Mouse (Mus musculus) lung, embryonic 15.5 days (tissue): ENCODE measurements around the gene Amigo3. TPM values are rescaled to one million over a fixed set of nuclear protein-coding genes. Genes with fewer than 3 reads are reported as not detected.

Experiments
- ATAC-seq: fragments of 200-750 bp; cut with Nextera tagmentation; 2 replicates; pipeline ENCODE4 v1.8.0; 2017; ENCODE audit warnings: moderate number of reproducible peaks, borderline replicate concordance; ENCODE audit not compliant: low FRiP score, low TSS enrichment; ENCODE audit errors: extremely low read depth
- H3K27ac ChIP-seq: fragments of 300-500 bp; sonication (generic); 2 replicates; pipeline ENCODE4 v1.5.1; 2015; ENCODE audit warnings: moderate library complexity, mild to moderate bottlenecking, inconsistent platforms
- H3K27me3 ChIP-seq: fragments of 300-500 bp; sonication (generic); 2 replicates; pipeline ENCODE4 v1.6.1; 2015; ENCODE audit warnings: inconsistent platforms
- H3K36me3 ChIP-seq: fragments of 300-500 bp; sonication (generic); 2 replicates; pipeline ENCODE4 v1.6.1; 2015; ENCODE audit warnings: inconsistent platforms
- H3K4me1 ChIP-seq: fragments of 300-500 bp; sonication (generic); 2 replicates; pipeline ENCODE4 v1.6.1; 2015; ENCODE audit warnings: inconsistent platforms
- H3K4me2 ChIP-seq: fragments of 300-500 bp; sonication (generic); 2 replicates; pipeline ENCODE4 v1.6.1; 2015; ENCODE audit warnings: inconsistent platforms, mild to moderate bottlenecking, moderate library complexity
- H3K4me3 ChIP-seq: fragments of 300-500 bp; sonication (generic); 2 replicates; pipeline ENCODE4 v1.5.1; 2015; ENCODE audit warnings: mild to moderate bottlenecking, inconsistent platforms
- H3K9ac ChIP-seq: fragments of 300-500 bp; sonication (generic); 2 replicates; pipeline ENCODE4 v1.6.1; 2015; ENCODE audit warnings: inconsistent platforms
- H3K9me3 ChIP-seq: fragments of 300-500 bp; sonication (generic); 2 replicates; pipeline ENCODE4 v1.6.1; 2016; ENCODE audit warnings: inconsistent platforms
- WGBS: fragments of 180-500 bp; shearing (Covaris S2); methylation state at CpG from one replicate; pipeline ENCODE4 v1.1.7; 2015; 5-methylcytosine and 5-hydroxymethylcytosine counted together
- polyA plus RNA-seq: library from polyadenylated mRNA; unstranded; fragments of >200 nt; fragmentation: Nextera tagmentation; extraction: Ambion mirVana; gene quantifications from 2 replicates; pipeline ENCODE4 v1.2.1, GENCODE M21; 2015

Gene Amigo3
- polyA plus RNA-seq, 1 experiment from 2014 or later, result 2.9 TPM

DNA sequence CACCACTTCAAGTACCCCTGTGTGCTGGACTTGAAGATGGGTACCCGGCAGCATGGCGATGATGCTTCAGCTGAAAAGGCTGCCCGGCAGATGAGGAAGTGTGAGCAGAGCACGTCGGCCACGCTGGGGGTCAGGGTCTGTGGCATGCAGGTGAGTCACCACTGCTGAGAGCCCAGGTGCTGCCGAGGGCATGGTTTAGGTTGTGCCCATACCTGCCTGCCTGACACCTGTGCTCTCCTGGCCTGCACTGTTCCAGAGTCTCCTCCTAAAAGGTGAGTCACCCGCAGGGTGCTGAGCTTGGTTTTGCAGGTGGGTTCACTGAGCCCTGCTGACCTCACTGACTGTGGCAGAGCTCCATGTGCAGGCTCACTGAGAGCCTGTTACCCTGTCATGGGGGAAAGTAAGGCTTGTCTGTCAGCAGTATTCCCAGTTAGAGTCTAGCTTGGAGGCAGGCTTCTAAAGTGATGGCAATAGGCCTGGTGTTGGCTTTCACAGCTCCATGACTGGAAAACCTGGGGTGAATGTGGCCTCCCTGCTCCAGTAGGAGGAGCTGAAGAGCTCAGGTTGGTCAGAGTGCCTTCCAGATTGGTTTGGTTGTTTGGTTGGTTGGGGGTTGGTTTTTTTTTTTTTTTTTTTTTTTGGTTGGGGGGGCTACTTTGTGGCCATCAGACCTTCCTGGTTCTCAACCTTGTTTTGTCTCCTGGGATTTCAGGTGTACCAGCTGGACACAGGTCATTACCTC lies 8.0 kb upstream of the Amigo3 start:
- 97% methylated on average over 8 of the region's 8 CpGs for WGBS
- H3K9me3 ChIP-seq, result no peaks in the 10 kb centered on the region
- no peak overlapping the region for H3K9ac ChIP-seq
- H3K4me1 ChIP-seq, result peaks cover 17% of the 10 kb centered on the region
- H3K27ac ChIP-seq, result no peak overlapping the region
- H3K4me3 ChIP-seq, result no peak overlapping the region
- no peak overlapping the region for H3K4me2 ChIP-seq
- ATAC-seq, result no peak
- no peaks in the 10 kb centered on the region for H3K27me3 ChIP-seq
- peaks cover 52% of the 10 kb centered on the region for H3K36me3 ChIP-seq

DNA sequence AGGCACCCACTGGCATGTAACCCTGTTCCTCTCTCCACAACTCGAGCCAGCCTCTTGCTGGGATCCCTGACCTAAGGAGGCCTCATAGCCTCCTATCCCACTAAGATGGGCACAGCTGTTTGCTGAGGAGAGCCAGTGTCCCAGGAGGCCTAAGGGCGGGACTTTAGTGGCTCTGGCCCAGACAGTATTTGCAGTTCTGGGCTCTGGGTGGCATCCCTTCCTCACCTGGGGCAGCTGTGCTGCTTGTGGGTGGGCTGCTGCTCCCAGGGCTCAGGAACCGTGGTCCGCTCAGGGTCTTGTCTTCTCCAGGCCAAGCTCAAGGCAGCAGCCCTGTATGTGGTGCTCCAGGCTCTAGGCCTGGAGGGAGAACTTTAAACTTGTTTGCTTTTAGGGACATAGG lies 6.4 kb upstream of the Amigo3 start:
- no peak overlapping the region for H3K27ac ChIP-seq
- H3K9me3 ChIP-seq, result no peaks in the 10 kb centered on the region
- no peaks in the 10 kb centered on the region for H3K27me3 ChIP-seq
- peaks cover 54% of the 10 kb centered on the region for H3K36me3 ChIP-seq
- no peak overlapping the region for H3K4me3 ChIP-seq
- no peak for ATAC-seq
- no peak overlapping the region for H3K4me2 ChIP-seq
- no peak overlapping the region for H3K9ac ChIP-seq
- WGBS, result 91% methylated on average over 4 of the region's 4 CpGs
- peaks cover 23% of the 10 kb centered on the region for H3K4me1 ChIP-seq

DNA sequence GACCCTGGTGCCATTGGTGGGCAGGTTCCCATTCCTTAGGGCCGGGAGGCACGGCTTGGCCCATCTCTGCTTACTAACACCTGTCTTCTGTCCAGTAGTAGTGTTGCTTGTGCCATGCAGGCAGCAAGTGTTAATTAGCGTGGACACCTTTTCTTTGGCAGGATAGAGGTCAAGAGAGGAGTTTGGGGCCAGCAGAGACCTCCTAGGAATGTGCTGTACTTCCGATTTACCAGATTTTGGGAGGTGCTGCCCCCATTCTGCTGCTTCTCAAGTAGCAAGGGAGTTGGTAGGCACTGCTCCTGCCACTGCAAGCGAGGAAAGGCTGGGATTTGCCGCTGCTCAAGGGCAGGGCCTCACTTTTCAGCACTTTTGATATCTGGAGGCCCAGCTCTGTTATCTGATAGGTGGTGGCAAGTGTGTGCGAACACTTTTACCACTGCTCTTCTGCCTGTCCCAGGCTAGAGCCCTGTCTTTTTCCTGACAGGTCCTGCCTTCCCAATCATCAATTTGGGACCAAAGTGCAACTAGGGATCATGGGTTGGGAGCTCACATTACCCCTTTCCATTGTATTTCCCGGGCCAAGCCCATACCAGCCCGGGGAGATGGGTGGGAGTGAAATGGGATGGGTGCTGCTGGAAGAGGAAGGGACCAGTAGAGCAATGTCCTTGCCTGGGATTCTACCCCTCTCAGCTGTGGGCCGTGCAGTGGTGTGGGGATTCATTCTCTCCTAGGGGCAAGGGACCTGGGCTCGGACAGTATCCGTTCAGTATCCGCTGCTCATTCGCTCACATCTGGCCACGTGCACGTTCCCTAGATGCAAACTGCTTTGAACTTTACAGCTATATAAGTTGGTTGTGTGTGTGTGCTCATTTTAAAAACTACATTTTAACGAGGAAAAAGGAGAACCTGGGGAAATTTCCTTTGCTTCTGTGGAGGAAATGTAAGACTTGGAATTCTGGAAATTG lies 5.1 kb upstream of the Amigo3 start:
- H3K4me1 ChIP-seq, result peaks cover 28% of the 10 kb centered on the region
- peak overlapping the region; percentile 62 for H3K27ac ChIP-seq
- peak overlapping the region; percentile 45 for H3K9ac ChIP-seq
- WGBS, result 42% methylated on average over 17 of the region's 17 CpGs
- peak overlapping the region; percentile 70 for H3K4me3 ChIP-seq
- H3K4me2 ChIP-seq, result peak overlapping the region; percentile 88
- no peaks in the 10 kb centered on the region for H3K27me3 ChIP-seq
- ATAC-seq, result no peak
- H3K36me3 ChIP-seq, result peaks cover 43% of the 10 kb centered on the region
- H3K9me3 ChIP-seq, result no peaks in the 10 kb centered on the region

DNA sequence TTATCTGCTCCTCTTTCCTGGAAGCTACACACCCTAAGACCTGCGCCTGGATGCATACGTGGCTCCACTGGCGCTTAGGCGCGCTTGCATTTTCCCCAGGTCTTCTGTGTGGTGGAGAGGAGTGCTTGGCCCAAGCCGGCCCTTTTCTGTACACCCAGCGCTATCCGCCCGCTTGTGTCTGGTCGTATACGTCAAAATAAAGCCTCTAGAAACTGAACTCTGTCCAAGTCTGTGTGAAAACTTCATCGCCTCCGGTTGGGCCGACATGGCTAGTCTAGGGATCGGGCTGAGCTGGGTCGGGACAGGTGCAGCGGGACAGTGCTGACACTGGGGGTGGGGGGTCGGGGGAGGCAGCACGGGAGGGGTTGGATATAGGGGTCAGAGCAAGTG lies 4.4 kb upstream of the Amigo3 start:
- peak overlapping the region; percentile 70 for H3K4me3 ChIP-seq
- peak overlapping the region; percentile 62 for H3K27ac ChIP-seq
- H3K36me3 ChIP-seq, result peaks cover 38% of the 10 kb centered on the region
- peak; percentile 50 for ATAC-seq
- H3K4me2 ChIP-seq, result peak overlapping the region; percentile 88
- H3K9ac ChIP-seq, result peak overlapping the region; percentile 45
- 2% methylated on average over 19 of the region's 19 CpGs for WGBS
- H3K9me3 ChIP-seq, result no peaks in the 10 kb centered on the region
- H3K4me1 ChIP-seq, result peaks cover 34% of the 10 kb centered on the region
- no peaks in the 10 kb centered on the region for H3K27me3 ChIP-seq

DNA sequence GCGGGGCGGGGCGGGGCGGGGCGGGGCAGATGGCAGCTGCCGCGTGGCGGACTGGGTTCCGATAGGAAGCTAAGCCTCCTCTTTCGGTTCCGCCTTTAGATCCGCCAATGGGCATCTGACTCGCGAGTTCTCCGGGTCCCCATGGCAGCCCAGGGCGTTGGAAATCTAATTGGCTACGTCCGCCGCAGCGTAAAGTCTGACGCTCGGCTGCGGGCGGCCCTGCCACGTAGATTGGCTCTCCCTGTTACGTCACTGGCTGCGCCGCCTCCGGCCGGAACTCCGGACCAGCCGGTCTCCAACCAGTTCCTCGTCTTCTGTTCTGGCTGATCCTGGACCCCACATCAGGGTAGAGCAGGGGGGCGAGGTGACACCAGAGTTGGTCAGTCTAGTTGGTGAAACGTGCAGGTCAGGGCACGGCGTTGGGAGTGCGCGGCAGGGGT lies 3.9 kb upstream of the Amigo3 start, which contains the start of gene Gmppb:
Gene Gmppb (plus strand): TSS at position 227 of the 440 bp plus-strand sequence.
- peak; percentile 94 for ATAC-seq
- Histone ChIP-seq H3K4me2 (peak within 1 kb of the TSS; percentile 88), H3K27me3 (no peaks in the 10 kb centered on the region), H3K9me3 (no peaks in the 10 kb centered on the region), H3K36me3 (peaks cover 40% of the 10 kb centered on the region), H3K9ac (peak within 1 kb of the TSS; percentile 79), H3K27ac (peak within 1 kb of the TSS; percentile 62), H3K4me1 (peaks cover 36% of the 10 kb centered on the region), H3K4me3 (peak within 1 kb of the TSS; percentile 70)
- WGBS, result 1% methylated on average over 36 of the region's 39 CpGs

DNA sequence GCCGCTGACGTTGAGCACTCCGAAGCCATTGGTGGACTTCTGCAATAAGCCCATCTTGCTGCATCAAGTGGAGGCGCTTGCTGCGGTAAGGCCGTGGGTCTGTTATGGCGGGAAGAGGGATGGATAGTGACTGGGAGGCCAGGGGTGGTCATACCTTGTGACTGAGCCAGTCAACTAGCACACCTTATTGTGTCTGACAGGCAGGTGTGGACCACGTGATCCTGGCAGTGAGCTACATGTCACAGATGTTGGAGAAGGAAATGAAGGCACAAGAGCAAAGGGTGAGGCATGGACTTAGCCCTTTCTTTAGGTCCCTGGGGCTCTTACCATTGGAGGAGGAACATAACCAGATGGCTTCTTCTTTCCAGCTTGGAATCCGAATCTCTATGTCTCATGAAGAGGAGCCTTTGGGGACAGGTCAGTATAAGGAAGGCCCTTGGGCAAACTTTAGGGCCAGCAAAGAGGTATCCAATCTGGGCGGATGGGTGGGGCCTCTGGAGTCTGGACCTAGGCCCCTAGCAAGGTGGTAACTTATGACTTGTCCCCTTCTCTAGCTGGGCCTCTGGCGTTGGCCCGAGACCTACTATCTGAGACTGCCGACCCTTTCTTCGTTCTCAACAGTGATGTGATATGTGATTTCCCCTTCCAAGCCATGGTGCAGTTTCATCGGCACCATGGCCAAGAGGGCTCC lies 3.3 kb upstream of the Amigo3 start:
- ATAC-seq, result no peak; the same call in 1 of the 2 replicates
- H3K9me3 ChIP-seq, result no peaks in the 10 kb centered on the region
- peaks cover 40% of the 10 kb centered on the region for H3K36me3 ChIP-seq
- H3K4me3 ChIP-seq, result peak overlapping the region; percentile 70
- H3K9ac ChIP-seq, result peak overlapping the region; percentile 79
- H3K4me2 ChIP-seq, result peak overlapping the region; percentile 88
- no peaks in the 10 kb centered on the region for H3K27me3 ChIP-seq
- peak overlapping the region; percentile 44; the same call in 1 of the 2 replicates for H3K27ac ChIP-seq
- peaks cover 36% of the 10 kb centered on the region for H3K4me1 ChIP-seq
- 41% methylated on average over 15 of the region's 15 CpGs for WGBS

DNA sequence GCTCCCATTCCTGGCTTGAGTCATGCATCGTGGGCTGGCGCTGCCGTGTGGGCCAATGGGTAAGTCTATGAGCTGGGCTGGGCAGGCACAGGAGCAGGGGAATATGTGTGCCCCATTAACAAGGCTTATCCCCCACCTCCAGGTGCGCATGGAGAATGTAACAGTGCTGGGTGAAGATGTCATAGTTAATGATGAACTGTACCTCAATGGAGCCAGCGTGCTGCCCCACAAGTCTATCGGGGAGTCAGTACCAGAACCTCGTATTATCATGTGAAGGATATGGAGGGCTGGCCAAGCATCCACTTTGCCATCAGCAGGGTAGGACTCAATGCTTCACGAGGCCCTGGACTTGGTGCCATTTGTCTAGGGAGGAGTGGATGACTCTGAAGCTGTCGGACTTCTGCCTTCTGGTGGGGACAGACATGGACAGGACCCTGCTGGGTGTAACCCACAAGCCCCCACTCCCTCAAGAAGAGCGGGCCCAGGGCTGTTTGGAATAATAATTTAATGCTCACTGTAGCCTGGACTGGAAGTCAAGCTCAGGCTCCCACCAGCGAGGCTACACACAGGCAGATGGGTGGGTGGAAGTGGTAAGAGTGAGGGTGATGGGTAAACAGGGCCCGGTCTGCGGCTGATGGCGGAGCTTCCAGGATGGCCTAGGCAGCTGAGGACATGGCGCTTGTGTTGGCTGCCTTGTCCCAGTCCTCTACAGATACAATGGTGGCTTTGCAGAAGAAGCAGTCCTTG lies 1.6 kb upstream of the Amigo3 start:
- ATAC-seq, result no peak
- H3K36me3 ChIP-seq, result peaks cover 31% of the 10 kb centered on the region

DNA sequence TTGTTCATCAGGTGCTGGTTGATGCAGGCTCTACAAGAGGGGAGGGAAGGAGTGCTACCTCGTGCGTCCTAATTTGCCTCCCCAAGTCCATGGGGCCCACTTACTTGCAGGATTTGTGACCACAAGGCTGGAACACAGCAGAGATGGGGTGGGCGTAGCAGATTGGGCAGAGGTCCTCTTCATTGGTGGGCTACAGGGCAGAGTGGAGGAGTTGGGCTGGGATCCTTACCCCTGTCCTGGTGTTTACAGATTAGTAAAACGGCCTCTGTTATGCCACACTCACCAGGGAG lies 1.1 kb upstream of the Amigo3 start:
- WGBS, result 79% methylated on average over 4 of the region's 4 CpGs
- Histone ChIP-seq H3K4me1 (peaks cover 36% of the 10 kb centered on the region), H3K27me3 (no peaks in the 10 kb centered on the region), H3K9me3 (no peaks in the 10 kb centered on the region), H3K9ac (no peak overlapping the region), H3K36me3 (peaks cover 27% of the 10 kb centered on the region), H3K27ac (no peak overlapping the region), H3K4me3 (no peak overlapping the region), H3K4me2 (no peak overlapping the region)
- no peak for ATAC-seq

More for the DNA sequence above, 1.6 kb upstream of the Amigo3 start:
- no peak overlapping the region for H3K9ac ChIP-seq
- H3K4me3 ChIP-seq, result no peak overlapping the region
- WGBS, result 93% methylated on average over 15 of the region's 15 CpGs
- no peaks in the 10 kb centered on the region for H3K27me3 ChIP-seq
- H3K9me3 ChIP-seq, result no peaks in the 10 kb centered on the region
- peaks cover 36% of the 10 kb centered on the region for H3K4me1 ChIP-seq
- no peak overlapping the region for H3K27ac ChIP-seq
- H3K4me2 ChIP-seq, result no peak overlapping the region

DNA sequence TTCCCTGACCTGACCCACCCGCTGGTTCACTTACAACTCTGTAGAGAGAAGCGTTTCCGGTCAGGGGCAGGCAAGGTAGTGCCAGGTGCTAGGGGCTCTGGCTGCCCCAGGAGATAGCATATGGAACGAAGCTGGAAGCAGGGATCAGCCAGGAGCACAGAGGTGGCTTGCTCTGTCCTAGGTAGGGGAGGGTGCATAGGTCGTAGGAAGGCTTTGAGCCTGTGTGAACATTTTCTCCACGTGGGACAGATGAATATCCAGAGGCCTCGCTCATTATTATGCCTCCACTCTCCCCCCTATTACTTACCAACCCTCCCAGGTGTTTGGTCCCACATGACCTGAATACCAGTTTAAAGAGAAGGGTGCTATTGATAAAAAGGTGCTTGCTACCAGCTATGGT lies 548 bp upstream of the Amigo3 start:
- ATAC-seq, result no peak
- Histone ChIP-seq H3K27ac (no peak overlapping the region), H3K9ac (no peak overlapping the region), H3K4me2 (no peak overlapping the region), H3K27me3 (no peaks in the 10 kb centered on the region), H3K9me3 (no peaks in the 10 kb centered on the region), H3K36me3 (peaks cover 30% of the 10 kb centered on the region), H3K4me1 (peaks cover 36% of the 10 kb centered on the region), H3K4me3 (no peak overlapping the region)
- WGBS, result 65% methylated on average over 7 of the region's 7 CpGs

DNA sequence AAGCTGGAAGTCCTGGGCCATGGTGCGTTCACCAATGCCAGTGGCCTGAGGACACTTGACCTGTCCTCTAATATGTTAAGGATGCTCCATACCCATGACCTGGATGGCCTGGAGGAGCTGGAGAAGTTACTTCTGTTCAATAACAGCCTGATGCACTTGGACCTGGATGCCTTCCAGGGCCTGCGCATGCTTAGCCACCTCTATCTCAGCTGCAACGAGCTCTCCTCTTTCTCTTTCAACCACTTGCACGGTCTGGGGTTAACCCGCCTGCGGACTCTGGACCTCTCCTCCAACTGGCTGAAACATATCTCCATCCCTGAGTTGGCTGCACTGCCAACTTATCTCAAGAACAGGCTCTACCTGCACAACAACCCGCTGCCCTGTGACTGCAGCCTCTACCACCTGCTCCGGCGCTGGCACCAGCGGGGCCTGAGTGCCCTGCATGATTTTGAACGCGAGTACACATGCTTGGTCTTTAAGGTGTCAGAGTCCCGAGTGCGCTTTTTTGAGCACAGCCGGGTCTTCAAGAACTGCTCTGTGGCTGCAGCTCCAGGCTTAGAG lies 786 bp downstream of the Amigo3 start:
- no peak overlapping the region for H3K4me3 ChIP-seq
- peaks cover 24% of the 10 kb centered on the region for H3K4me1 ChIP-seq
- H3K9me3 ChIP-seq, result no peaks in the 10 kb centered on the region
- no peak for ATAC-seq
- H3K27me3 ChIP-seq, result no peaks in the 10 kb centered on the region
- peaks cover 35% of the 10 kb centered on the region for H3K36me3 ChIP-seq
- H3K4me2 ChIP-seq, result peak overlapping the region; percentile 37; the same call in 1 of the 2 replicates
- no peak overlapping the region for H3K9ac ChIP-seq
- H3K27ac ChIP-seq, result peak overlapping the region; percentile 5; the same call in 1 of the 2 replicates
- 82% methylated on average over 15 of the region's 15 CpGs for WGBS
